Mouse (Mus musculus): ENCODE data around the gene Grtp1.

Gene Grtp1

GRCm38 (mm10) chr8:13174305-13174704, 26.1 kb downstream of the Grtp1 start:
- DNase-seq (ENCODE audit: low read depth): no peak

- no peak for DNase-seq (ENCODE audit: low read depth)
These were observed 29.9 kb downstream of the Grtp1 start for GRCm38 (mm10) chr8:13170510-13170909.

GRCm38 (mm10) chr8:13164361-13164760, 36.1 kb downstream of the Grtp1 start:
- no peak for DNase-seq (ENCODE audit: low read depth)

GRCm38 (mm10) chr8:13163563-13163962, 36.9 kb downstream of the Grtp1 start:
- DNase-seq (ENCODE audit: low read depth): no peak

GRCm38 (mm10) chr8:13162098-13162497, 38.3 kb downstream of the Grtp1 start:
- no peak for DNase-seq (ENCODE audit: low read depth)

GRCm38 (mm10) chr8:13160691-13161090, 39.7 kb downstream of the Grtp1 start:
- no peak for DNase-seq (ENCODE audit: low read depth)

- DNase-seq (ENCODE audit: low read depth): peak; percentile 16
These were observed 41.0 kb downstream of the Grtp1 start for GRCm38 (mm10) chr8:13159377-13159881.

- peak; percentile 100 for DNase-seq (ENCODE audit: low read depth)
These were observed 41.6 kb downstream of the Grtp1 start, which contains the start of gene Lamp1 for GRCm38 (mm10) chr8:13158718-13159376. Gene Lamp1, plus strand, starts transcription at chr8:13159161.

GRCm38 (mm10) chr8:13156327-13157097, 43.9 kb downstream of the Grtp1 start:
- no peak for DNase-seq (ENCODE audit: low read depth)

- DNase-seq (ENCODE audit: low read depth): no peak
These were observed 45.1 kb downstream of the Grtp1 start for GRCm38 (mm10) chr8:13155358-13155757.

GRCm38 (mm10) chr8:13154099-13154498, 46.3 kb downstream of the Grtp1 start:
- no peak for DNase-seq (ENCODE audit: low read depth)

GRCm38 (mm10) chr8:13150929-13151328, 49.5 kb downstream of the Grtp1 start:
- no peak for DNase-seq (ENCODE audit: low read depth)

GRCm38 (mm10) chr8:13149866-13150265, 50.6 kb downstream of the Grtp1 start:
- DNase-seq (ENCODE audit: low read depth): no peak

- DNase-seq (ENCODE audit: low read depth): no peak
These were observed 51.1 kb downstream of the Grtp1 start for GRCm38 (mm10) chr8:13149287-13149686.

GRCm38 (mm10) chr8:13148476-13148875, 51.9 kb downstream of the Grtp1 start:
- DNase-seq (ENCODE audit: low read depth): peak; percentile 64

GRCm38 (mm10) chr8:13141681-13142080, 58.7 kb downstream of the Grtp1 start:
- no peak for DNase-seq (ENCODE audit: low read depth)

GRCm38 (mm10) chr8:13139641-13140182, 60.7 kb downstream of the Grtp1 start:
- DNase-seq (ENCODE audit: low read depth): no peak

GRCm38 (mm10) chr8:13132220-13132619, 68.2 kb downstream of the Grtp1 start:
- DNase-seq (ENCODE audit: low read depth): peak; percentile 84

GRCm38 (mm10) chr8:13124897-13125296, 75.5 kb downstream of the Grtp1 start:
- no peak for DNase-seq (ENCODE audit: low read depth)

- no peak for DNase-seq (ENCODE audit: low read depth)
These were observed 77.5 kb downstream of the Grtp1 start for GRCm38 (mm10) chr8:13122887-13123421.

Data from NIH3T3 (cell line).